Mouse (Mus musculus): Measurements from ENCODE around the gene Teddm1a. TPM values are rescaled to one million over a fixed set of nuclear protein-coding genes. Genes with fewer than 3 reads are reported as not detected.

Teddm1a gene
- polyA plus RNA-seq, 1 experiment, result 1,422 TPM

- no peak for DNase-seq (ENCODE audit: low read depth)
Observed at GRCm38 (mm10) chr1:153905884-153906283, 14.3 kb downstream of the Teddm1a start.

GRCm38 (mm10) chr1:153908208-153908607 is 16.7 kb downstream of the Teddm1a start:
- no peak for DNase-seq (ENCODE audit: low read depth)

GRCm38 (mm10) chr1:153908741-153909140 is 17.2 kb downstream of the Teddm1a start:
- no peak for DNase-seq (ENCODE audit: low read depth)

- DNase-seq (ENCODE audit: low read depth), result no peak
Observed at GRCm38 (mm10) chr1:153909213-153909962, 17.8 kb downstream of the Teddm1a start.

GRCm38 (mm10) chr1:153909963-153910291 is 18.4 kb downstream of the Teddm1a start:
- no peak for DNase-seq (ENCODE audit: low read depth)

GRCm38 (mm10) chr1:153910423-153910822 is 18.9 kb downstream of the Teddm1a start:
- DNase-seq (ENCODE audit: low read depth), result no peak

GRCm38 (mm10) chr1:153911276-153911795 is 19.8 kb downstream of the Teddm1a start:
- no peak for DNase-seq (ENCODE audit: low read depth)

GRCm38 (mm10) chr1:153913869-153914268 is 22.3 kb downstream of the Teddm1a start:
- no peak for DNase-seq (ENCODE audit: low read depth)

GRCm38 (mm10) chr1:153918521-153919206 is 27.1 kb downstream of the Teddm1a start:
- no peak for DNase-seq (ENCODE audit: low read depth)

GRCm38 (mm10) chr1:153921642-153922041 is 30.1 kb downstream of the Teddm1a start:
- DNase-seq (ENCODE audit: low read depth), result no peak

- DNase-seq (ENCODE audit: low read depth), result no peak
Observed at GRCm38 (mm10) chr1:153922571-153923021, 31.1 kb downstream of the Teddm1a start.

- DNase-seq (ENCODE audit: low read depth), result no peak
Observed at GRCm38 (mm10) chr1:153924395-153925385, 33.1 kb downstream of the Teddm1a start.

GRCm38 (mm10) chr1:153930431-153930830 is 38.9 kb downstream of the Teddm1a start:
- no peak for DNase-seq (ENCODE audit: low read depth)

GRCm38 (mm10) chr1:153933772-153934171 is 42.2 kb downstream of the Teddm1a start:
- DNase-seq (ENCODE audit: low read depth), result no peak

GRCm38 (mm10) chr1:153935844-153936380 is 44.4 kb downstream of the Teddm1a start:
- DNase-seq (ENCODE audit: low read depth), result no peak

GRCm38 (mm10) chr1:153937025-153937424 is 45.5 kb downstream of the Teddm1a start:
- DNase-seq (ENCODE audit: low read depth), result no peak

- DNase-seq (ENCODE audit: low read depth), result no peak
Observed at GRCm38 (mm10) chr1:153940986-153941385, 49.4 kb downstream of the Teddm1a start.

Measured in gonadal fat pad, adult 2 months (tissue).